Mouse (Mus musculus) heart, adult 2 months (tissue): ENCODE measurements around the gene Pi4k2a.

ENCODE experiments used
- CTCF ChIP-seq: fragments of 200-600 bp; IDR thresholded peaks from 2 replicates; pipeline ENCODE4 v1.8.1; 2022; ENCODE audit warnings: antibody characterized with exemption, mild to moderate bottlenecking, moderate library complexity
- EP300 ChIP-seq: fragments of 200-500 bp; IDR thresholded peaks from 2 replicates; pipeline ENCODE4 v1.6.1; 2011; ENCODE audit warnings: low read depth, low read length, control low read depth; ENCODE audit not compliant: insufficient read depth
- POLR2A ChIP-seq: fragments of 200-500 bp; IDR thresholded peaks from 2 replicates; pipeline ENCODE4 v1.6.1; 2011; ENCODE audit warnings: mild to moderate bottlenecking, low read depth, low read length, control low read depth; ENCODE audit not compliant: insufficient read depth

DNA sequence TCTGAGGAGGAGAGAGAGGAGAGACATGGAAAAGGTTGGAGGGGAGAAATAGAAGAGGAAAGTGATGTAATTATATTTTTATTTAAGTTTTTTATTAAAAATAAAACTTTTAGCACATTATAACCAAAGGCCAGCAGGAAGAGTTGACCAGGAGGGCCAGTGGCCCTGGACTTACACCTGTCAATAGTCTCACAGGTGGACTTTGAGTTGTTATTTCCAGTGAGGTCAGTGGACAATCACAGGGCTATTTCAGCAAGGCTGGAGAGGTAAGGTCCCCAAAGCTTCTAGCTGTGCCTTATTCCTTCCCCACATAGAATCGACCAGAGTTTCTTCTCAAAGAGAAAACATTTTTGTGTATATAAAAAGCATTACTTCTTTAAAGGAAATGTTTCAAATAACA, 40.0 kb upstream of the Pi4k2a start:
- TF ChIP-seq CTCF, result no peak
- no peak for TF ChIP-seq EP300
- TF ChIP-seq POLR2A, result no peak
